Mouse (Mus musculus) hindbrain, embryonic 16.5 days (tissue): ENCODE results near the gene Tsc22d2. TPM values are rescaled to one million over a fixed set of nuclear protein-coding genes. Genes with fewer than 3 reads are reported as not detected.
"Not testable (repeated sequence)": the region's sequence is repeated elsewhere in the genome, so short reads cannot be mapped to it uniquely, and the experiment has no call there.

ENCODE experiments used
- ATAC-seq: fragments of 200-750 bp; cut with Nextera tagmentation; 2 replicates; pipeline ENCODE4 v1.8.0; 2017; ENCODE audit warnings: moderate TSS enrichment, moderate library complexity
- H3K27ac ChIP-seq: fragments of 300-500 bp; sonication (generic); 2 replicates; pipeline ENCODE4 v1.5.1; 2014; ENCODE audit warnings: low read depth, mild to moderate bottlenecking, control low read depth, low read length, moderate library complexity
- H3K27me3 ChIP-seq: fragments of 300-500 bp; sonication (generic); replicated peaks from 2 replicates; pipeline ENCODE4 v1.6.1; 2014; ENCODE audit warnings: low read length; ENCODE audit not compliant: control insufficient read depth, insufficient read depth
- H3K36me3 ChIP-seq: fragments of 300-500 bp; sonication (generic); 2 replicates; pipeline ENCODE4 v1.6.1; 2014; ENCODE audit warnings: mild to moderate bottlenecking, low read length, moderate library complexity, mixed read lengths; ENCODE audit not compliant: control insufficient read depth, insufficient read depth
- H3K4me1 ChIP-seq: fragments of 300-500 bp; sonication (generic); 2 replicates; pipeline ENCODE4 v1.6.1; 2014; ENCODE audit warnings: low read depth, low read length; ENCODE audit not compliant: control insufficient read depth, insufficient read depth
- H3K4me2 ChIP-seq: fragments of 300-500 bp; sonication (generic); 2 replicates; pipeline ENCODE4 v1.6.1; 2014; ENCODE audit warnings: mild to moderate bottlenecking, low read length, control low read depth, moderate library complexity
- H3K4me3 ChIP-seq: fragments of 300-500 bp; sonication (generic); 2 replicates; pipeline ENCODE4 v1.5.1; 2014; ENCODE audit warnings: mild to moderate bottlenecking, low read length, control low read depth, moderate library complexity
- H3K9ac ChIP-seq: fragments of 300-500 bp; sonication (generic); 2 replicates; pipeline ENCODE4 v1.6.1; 2014; ENCODE audit warnings: low read depth, mild to moderate bottlenecking, control low read depth, low read length, moderate library complexity
- H3K9me3 ChIP-seq: fragments of 300-500 bp; sonication (generic); 2 replicates; pipeline ENCODE4 v1.6.1; 2014; ENCODE audit warnings: mild to moderate bottlenecking, low read length, moderate library complexity; ENCODE audit not compliant: control insufficient read depth
- WGBS: fragments of 180-500 bp; shearing (Covaris S2); extraction: QIAGEN DNeasy Blood & Tissue Kit; methylation state at CpG from one replicate; pipeline ENCODE4 v1.1.7; 2014; 5-methylcytosine and 5-hydroxymethylcytosine counted together
- polyA plus RNA-seq: library from polyadenylated mRNA; unstranded; fragments of >200 nt; fragmentation: Nextera tagmentation; extraction: Ambion mirVana; gene quantifications from 2 replicates; pipeline ENCODE4 v1.2.1, GENCODE M21; 2015

The Tsc22d2 gene
- polyA plus RNA-seq, 1 experiment from 2014 or later = 5.7 TPM

DNA sequence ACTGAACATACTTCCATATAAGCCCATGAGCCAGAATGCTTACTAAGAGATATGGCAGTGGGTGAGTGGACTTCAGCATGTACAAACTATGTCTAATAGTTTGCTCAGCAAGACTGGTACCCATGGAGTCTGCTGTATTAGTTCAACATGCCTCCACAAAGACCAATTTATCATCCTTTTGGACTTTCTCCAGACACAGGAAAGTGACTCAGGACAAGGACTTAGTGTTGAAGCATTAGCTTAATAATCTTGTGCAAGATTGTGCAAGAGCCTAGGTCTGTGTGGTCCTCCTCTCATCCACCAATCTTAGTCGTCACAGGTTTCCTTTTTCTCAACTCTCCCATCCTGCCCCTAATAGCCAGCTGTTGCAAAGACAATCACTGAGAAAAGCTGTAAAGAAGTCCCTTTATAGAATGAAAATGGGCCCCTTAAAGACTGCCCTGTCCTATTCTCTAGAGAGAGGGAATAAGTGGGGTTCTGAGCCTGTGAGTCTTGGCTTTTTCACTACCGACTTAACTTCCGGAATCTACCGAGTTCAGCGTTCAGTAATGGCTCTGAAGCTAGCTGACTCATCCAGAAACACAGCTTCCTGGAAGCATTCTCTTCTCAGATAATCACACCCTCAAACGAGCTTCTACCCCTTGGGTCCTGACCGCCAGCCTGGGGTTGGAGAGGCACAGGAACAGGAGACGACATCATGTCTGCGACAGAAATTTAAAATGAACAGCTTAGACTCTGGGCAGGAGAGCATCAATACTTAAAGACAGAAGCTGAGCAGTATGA, 55.3 kb downstream of the Tsc22d2 start:
- no peak for ATAC-seq
- Histone ChIP-seq H3K9me3 (no peaks in the 10 kb centered on the region), H3K36me3 (no peaks in the 10 kb centered on the region), H3K9ac (no peak overlapping the region), H3K27me3 (no peaks in the 10 kb centered on the region), H3K4me2 (no peak overlapping the region), H3K4me1 (no peaks in the 10 kb centered on the region), H3K27ac (no peak overlapping the region), H3K4me3 (no peak overlapping the region)
- 79% methylated on average over 9 of the region's 9 CpGs for WGBS

DNA sequence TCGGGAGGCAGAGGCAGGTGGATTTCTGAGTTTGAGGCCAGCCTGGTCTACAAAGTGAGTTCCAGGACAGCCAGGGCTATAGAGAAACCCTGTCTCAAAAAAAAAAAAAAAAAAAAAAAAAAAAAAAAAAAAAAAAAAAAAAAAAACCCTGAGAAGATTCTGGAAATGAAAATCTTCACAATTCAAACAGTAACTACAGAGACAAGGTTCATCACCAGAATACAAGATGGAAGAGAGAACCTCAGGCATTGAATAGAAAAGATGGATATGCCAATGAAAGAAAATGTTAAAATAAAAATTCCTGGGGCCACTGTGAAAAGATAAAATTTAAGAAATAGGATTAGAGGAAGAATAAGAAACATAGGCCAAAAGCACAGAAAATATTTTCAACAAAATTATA, 60.8 kb downstream of the Tsc22d2 start:
- not testable (repeated sequence) for H3K4me1 ChIP-seq, H3K36me3 ChIP-seq, ATAC-seq, H3K4me3 ChIP-seq, H3K27me3 ChIP-seq, H3K9me3 ChIP-seq, H3K9ac ChIP-seq, H3K4me2 ChIP-seq, H3K27ac ChIP-seq
- 100% methylated on average over 1 of the region's 1 CpGs for WGBS

DNA sequence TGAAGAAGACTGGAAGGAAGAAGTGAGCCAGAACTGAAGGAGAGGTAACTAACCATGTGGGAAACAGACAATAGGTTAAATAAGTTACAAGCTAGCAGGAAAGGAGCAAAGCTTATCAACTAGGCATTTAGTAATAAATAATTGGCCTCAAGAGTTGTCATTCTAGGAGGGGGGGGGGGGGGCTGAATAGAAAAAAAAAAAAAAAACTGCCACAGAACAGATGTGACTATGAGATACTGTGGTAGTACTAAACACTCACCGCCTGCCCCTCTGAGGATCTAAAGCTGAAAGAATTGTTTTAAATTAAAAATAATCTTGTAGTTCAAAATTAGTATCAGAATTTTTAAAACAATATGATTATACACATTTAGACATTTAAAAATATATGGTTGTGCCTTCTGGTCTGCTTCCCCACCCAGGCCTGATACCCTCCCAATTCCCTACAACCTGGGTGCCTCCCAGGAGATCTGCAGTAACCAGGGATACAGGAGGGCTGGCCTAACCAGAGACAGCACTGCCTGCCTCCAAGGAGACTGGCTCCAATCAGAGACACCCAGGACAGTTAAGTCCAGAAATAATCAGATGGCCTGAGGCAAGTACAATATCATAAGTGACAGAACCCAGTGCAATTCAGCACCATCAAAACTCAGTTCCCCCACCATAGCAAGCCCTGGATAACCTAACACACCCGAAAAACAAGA, 64.4 kb downstream of the Tsc22d2 start:
- Histone ChIP-seq H3K4me3 (no peak overlapping the region), H3K9me3 (no peaks in the 10 kb centered on the region), H3K9ac (no peak overlapping the region), H3K27ac (no peak overlapping the region), H3K4me2 (no peak overlapping the region), H3K4me1 (no peaks in the 10 kb centered on the region), H3K27me3 (no peaks in the 10 kb centered on the region), H3K36me3 (no peaks in the 10 kb centered on the region)
- 93% methylated on average over 2 of the region's 2 CpGs for WGBS
- no peak for ATAC-seq

DNA sequence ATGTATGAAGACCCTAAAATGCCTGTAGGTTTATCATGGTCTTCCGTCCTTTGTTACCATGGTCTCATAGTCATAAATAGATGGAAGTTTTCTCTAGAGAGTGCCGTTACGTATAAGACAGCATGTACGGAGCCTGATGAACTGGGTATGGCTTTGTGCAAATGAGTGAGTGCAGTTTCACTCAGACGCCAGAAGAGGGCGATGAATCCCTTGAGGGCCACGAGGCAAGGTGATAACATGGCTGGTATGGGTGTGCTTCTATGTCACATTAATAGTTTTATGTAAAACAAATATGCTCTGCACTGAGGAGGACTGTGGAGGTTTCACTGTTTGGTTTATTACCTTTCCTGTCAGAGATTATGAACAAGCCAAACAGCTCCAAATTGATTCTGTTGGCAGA, 71.4 kb downstream of the Tsc22d2 start:
- Histone ChIP-seq H3K36me3 (no peaks in the 10 kb centered on the region), H3K4me2 (no peak overlapping the region), H3K4me3 (no peak overlapping the region), H3K27ac (no peak overlapping the region), H3K4me1 (no peaks in the 10 kb centered on the region), H3K9ac (no peak overlapping the region), H3K27me3 (no peaks in the 10 kb centered on the region), H3K9me3 (no peaks in the 10 kb centered on the region)
- WGBS = 72% methylated on average over 7 of the region's 7 CpGs
- ATAC-seq = no peak

DNA sequence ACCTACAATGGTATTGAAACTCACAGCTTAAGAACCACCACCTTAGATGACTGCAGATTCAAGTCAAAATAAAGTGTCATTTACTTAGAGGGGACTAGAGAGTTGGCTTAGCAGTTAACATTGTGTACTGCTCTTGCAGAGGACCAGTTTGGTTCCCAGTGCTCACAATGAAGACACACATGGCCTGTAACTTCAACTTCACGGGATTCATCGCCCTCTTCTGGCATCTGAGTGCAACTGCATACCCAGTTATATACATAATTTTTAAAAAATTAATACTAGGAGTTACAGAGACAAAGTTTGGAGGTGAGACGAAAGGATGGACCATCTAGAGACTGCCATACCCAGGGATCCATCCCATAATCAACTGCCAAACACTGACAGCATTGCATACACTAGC, 72.6 kb downstream of the Tsc22d2 start:
- Histone ChIP-seq H3K9ac (no peak overlapping the region), H3K9me3 (no peaks in the 10 kb centered on the region), H3K27ac (no peak overlapping the region), H3K4me2 (no peak overlapping the region), H3K27me3 (no peaks in the 10 kb centered on the region), H3K36me3 (no peaks in the 10 kb centered on the region), H3K4me3 (no peak overlapping the region), H3K4me1 (no peaks in the 10 kb centered on the region)
- ATAC-seq = no peak
- WGBS = 70% methylated on average over 3 of the region's 3 CpGs

GRCm38 (mm10) chr3:58487999-58488775, 73.7 kb downstream of the Tsc22d2 start:
- Histone ChIP-seq H3K9me3 (no peaks in the 10 kb centered on the region), H3K27ac (no peak overlapping the region), H3K27me3 (no peaks in the 10 kb centered on the region), H3K36me3 (no peaks in the 10 kb centered on the region), H3K9ac (no peak overlapping the region), H3K4me3 (no peak overlapping the region), H3K4me2 (no peak overlapping the region), H3K4me1 (no peaks in the 10 kb centered on the region)
- 67% methylated on average over 8 of the region's 8 CpGs for WGBS
- ATAC-seq = no peak

DNA sequence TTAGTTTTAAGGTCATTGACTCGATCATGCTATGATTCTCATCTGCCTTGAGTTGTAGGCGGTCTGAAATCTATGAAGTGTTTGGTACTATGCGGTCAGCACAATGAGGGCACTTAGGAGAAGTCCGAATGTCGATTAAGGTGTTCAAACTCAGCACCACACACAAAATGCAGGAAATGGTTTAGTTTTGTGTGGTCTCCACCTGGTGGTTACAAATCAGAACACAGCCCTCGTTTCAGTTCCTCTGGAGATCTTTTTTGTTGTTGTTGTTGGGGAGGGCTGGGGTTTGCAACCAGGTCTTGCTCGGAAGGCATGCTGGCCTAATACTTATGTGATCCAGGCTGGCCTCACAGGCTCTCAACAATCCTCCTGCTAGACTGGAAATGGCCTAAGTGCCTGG, 76.3 kb downstream of the Tsc22d2 start:
- Histone ChIP-seq H3K4me2 (no peak overlapping the region), H3K4me3 (no peak overlapping the region), H3K9me3 (no peaks in the 10 kb centered on the region), H3K9ac (no peak overlapping the region), H3K4me1 (no peaks in the 10 kb centered on the region), H3K27ac (no peak overlapping the region), H3K27me3 (no peaks in the 10 kb centered on the region), H3K36me3 (no peaks in the 10 kb centered on the region)
- ATAC-seq = no peak
- WGBS = 80% methylated on average over 7 of the region's 7 CpGs

GRCm38 (mm10) chr3:58493621-58494020, 79.1 kb downstream of the Tsc22d2 start:
- no peak for ATAC-seq
- no peaks in the 10 kb centered on the region for H3K36me3 ChIP-seq
- H3K9ac ChIP-seq = no peak overlapping the region
- 87% methylated on average over 4 of the region's 4 CpGs for WGBS
- H3K27me3 ChIP-seq = no peaks in the 10 kb centered on the region
- H3K27ac ChIP-seq = no peak overlapping the region
- H3K9me3 ChIP-seq = no peaks in the 10 kb centered on the region
- H3K4me2 ChIP-seq = no peak overlapping the region
- no peak overlapping the region for H3K4me3 ChIP-seq
- no peaks in the 10 kb centered on the region for H3K4me1 ChIP-seq

- Histone ChIP-seq H3K27ac (no peak overlapping the region), H3K9ac (no peak overlapping the region), H3K4me3 (no peak overlapping the region), H3K27me3 (no peaks in the 10 kb centered on the region), H3K9me3 (no peaks in the 10 kb centered on the region), H3K4me1 (no peaks in the 10 kb centered on the region), H3K4me2 (no peak overlapping the region), H3K36me3 (no peaks in the 10 kb centered on the region)
- WGBS = 69% methylated on average over 2 of the region's 2 CpGs
- ATAC-seq = no peak
Observed at GRCm38 (mm10) chr3:58501961-58502360, 87.4 kb downstream of the Tsc22d2 start.
